Mouse (Mus musculus) small intestine, adult 2 months (tissue): ENCODE data around the gene Hmga2.

Experiments
- CTCF ChIP-seq: fragments of 200-500 bp; IDR thresholded peaks from 2 replicates; pipeline ENCODE4 v1.5.1; 2012; ENCODE audit warnings: low read depth, mild to moderate bottlenecking, control low read depth, inconsistent platforms, low read length, moderate library complexity, mixed read lengths; ENCODE audit not compliant: insufficient replicate concordance, insufficient read length; ENCODE audit errors: extremely low read depth
- POLR2A ChIP-seq: fragments of 200-500 bp; IDR thresholded peaks from 2 replicates; pipeline ENCODE4 v1.6.1; 2012; ENCODE audit warnings: low read depth, mild to moderate bottlenecking, control low read depth, inconsistent platforms, low read length, moderate library complexity

DNA sequence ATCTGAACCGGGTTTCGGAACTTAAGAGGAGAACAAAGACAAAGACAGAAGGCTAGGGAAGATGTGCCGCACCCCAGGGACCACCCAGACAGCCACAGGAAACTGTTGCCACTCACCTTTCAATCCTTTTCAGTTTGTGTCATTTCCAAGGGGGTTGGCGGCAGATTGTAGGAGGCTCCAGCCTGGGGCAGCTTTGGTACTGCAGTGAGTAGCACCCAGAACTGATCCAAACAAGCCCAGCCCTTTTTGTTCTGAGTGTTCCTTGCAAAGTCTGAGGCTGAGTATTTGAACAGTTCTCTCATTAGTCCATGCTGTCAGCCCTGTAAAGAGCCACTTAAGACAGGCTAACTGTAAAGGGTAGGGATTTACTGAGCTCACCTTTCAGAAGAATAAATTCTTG lies 136.9 kb downstream of the Hmga2 start:
- no peak for TF ChIP-seq POLR2A
- TF ChIP-seq CTCF = no peak
